Mouse (Mus musculus) CH12F3 (cell line): Measurements from ENCODE around the gene Dixdc1.

Experiments
- in situ Hi-C: fragments of 300-500 bp; cut with MboI; formaldehyde crosslinking; loops from 2 replicates; pipeline ENCODE4 v1.14.3; 2020; ENCODE audit warnings: low sequenced_read_pairs

The Dixdc1 gene

GRCm38 (mm10) chr9:50745806-50746205 is 6.5 kb upstream of the Dixdc1 start:
- in situ Hi-C loops = no loop called here

- in situ Hi-C loops = no loop called here
These were observed 3.4 kb upstream of the Dixdc1 start for GRCm38 (mm10) chr9:50742744-50743143.

GRCm38 (mm10) chr9:50742261-50742660 is 2.9 kb upstream of the Dixdc1 start:
- in situ Hi-C loops = no loop called here

DNA sequence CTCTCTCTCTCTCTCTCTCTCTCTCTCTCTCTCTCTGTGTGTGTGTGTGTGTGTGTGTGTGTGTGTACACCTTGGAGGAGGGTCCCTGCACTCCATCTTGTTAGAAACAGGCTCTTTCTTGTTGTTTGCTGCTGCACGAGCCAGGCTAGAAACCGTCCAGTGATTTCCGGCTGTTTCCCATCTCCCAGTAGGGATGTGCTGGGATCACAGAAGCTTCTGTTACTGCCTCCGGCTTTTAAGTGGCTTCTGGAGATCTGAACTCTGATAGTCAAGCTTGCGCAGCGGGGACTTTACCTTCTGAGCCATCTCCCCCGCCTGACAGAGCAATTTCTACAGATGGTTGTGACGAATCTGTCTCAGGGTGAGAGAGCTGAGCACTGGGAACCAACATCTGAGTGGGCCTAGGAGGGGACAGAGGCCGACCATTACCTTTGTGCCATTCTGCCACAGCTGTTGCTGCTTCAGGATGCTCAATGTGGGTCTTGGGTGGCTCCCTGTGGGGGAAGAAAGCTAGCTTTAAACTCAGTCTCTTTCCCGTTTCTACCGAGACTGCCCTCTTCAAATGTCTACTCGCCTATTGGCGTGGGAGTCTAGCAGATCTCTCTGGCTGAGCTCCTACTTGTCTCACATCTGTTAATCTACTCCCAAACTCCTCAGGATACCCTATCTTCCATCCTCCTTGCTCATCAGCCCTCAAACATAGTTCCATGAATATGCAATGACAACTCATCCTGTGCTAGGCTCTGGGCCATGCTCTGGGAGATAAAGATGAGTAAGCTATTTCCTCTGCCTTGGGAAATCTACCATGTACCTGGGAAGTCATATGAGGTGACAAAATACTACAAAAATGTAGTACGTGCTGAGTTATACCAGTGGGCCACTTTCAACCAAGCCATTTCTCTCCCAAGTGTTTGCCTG is 1.8 kb upstream of the Dixdc1 start:
- in situ Hi-C loops = no loop called here

DNA sequence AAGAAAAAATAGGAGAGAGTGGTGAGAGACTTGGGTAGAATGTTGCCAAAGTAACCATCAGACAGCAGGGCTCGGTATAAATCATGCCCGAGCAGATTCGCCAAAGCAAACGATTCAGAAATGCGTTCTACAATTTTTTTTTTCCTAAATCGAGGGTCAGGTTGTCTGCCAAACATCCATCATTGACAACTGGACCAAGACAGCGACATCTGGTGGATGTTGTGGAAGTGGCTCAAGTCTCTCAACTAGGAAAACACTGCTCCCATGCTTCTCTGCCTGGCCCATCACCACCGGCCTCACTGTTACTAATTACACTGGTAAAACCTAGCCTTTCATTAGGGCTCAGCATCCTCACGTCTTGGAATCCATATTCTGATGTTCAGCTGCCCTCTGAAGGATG is 4.3 kb downstream of the Dixdc1 start:
- in situ Hi-C loops = no loop called here

- in situ Hi-C loops = no loop called here
These were observed 6.8 kb downstream of the Dixdc1 start for GRCm38 (mm10) chr9:50732560-50732959.

DNA sequence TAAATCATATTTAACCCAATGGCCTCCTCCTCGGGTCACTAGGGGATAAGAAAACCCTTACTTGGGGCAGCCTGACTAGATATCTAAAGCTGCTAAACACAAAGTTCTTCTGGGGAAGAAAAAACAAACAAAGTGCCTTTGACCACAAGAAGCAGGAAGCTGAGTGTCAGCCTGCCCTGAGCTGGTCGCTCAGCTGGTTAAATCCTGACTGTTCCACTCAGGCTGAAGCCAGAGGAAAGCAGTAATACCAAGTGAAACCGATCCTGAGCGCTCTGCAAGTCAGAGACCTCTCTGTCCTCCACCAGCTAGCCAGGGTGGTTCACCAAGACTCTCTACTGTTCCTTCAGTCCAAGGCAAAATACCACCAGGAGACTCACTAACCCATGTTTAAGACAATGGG is 9.7 kb downstream of the Dixdc1 start:
- in situ Hi-C loops = no loop called here

DNA sequence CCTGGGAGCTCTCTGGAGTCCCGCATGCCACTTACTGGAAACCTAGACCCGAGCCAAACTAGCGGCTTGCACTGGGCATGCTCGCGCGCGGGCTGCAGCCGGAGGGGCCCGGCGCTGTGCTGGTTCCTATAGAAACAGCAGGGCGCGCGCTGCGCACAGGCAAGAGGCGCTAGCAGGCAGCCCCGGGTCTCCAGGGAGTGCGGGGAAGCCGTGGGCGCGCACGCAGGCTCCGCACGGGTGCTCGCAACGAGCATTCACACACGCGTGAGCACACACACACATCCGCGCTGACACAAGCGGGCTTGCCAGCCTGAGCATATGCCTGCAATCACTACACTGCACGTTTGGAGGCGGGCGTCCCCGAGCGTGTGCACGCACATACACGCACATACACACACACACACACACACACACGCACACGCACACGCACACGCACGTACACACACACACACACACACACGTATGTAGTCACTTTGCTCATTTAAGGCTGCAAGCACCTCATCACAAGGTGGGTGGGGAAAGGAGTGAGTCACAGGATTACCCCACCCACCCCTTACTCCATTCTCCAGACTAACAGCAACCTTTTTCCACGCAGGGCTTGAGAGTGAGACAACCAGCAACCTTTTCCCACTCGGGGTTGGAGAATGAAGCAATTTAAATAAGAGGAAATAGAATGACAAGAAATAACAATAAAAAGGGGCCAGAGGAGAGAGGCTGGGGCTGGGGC is 11.2 kb downstream of the Dixdc1 start:
- in situ Hi-C loops = no loop called here

DNA sequence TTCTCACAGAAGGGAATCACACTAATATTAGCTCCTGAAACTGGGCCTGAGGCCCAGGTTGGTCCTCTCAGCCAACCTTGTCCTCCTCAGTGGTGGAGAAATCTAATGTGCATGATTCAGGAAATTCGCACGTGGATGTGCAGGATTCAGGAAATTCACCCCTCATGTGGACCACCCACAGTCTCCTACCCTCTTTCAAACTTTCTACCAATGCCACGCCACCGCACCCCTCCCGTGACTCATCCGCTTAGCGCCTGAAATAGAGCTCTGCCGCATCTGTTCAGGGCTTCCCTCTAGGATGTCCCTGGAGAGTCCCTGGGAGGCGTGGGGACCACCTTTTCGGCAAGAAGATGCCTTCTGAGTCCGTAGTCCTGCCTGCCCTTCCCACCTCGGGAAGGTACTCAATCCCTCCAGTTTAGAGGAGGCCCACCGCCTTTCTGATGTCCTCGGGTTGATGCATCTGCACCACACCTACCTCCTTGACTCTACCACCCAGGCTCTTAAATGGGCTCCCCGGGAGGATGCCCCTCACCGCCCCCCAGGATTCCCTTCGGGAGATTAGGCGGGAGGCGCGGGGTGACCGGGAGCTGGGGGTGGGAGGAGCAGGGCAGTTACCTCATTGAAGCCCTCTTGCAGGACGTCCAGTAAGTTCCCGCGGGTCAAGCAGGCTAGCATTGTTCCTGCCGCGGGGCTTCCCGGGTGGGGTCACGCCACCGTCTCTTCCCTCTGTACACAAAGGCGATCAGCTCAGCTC is 12.0 kb downstream of the Dixdc1 start:
- in situ Hi-C loops = no loop called here

- in situ Hi-C loops = no loop called here
These were observed 13.3 kb downstream of the Dixdc1 start for GRCm38 (mm10) chr9:50725921-50726590.

- in situ Hi-C loops = no loop called here
These were observed 14.5 kb downstream of the Dixdc1 start for GRCm38 (mm10) chr9:50724661-50725330.

DNA sequence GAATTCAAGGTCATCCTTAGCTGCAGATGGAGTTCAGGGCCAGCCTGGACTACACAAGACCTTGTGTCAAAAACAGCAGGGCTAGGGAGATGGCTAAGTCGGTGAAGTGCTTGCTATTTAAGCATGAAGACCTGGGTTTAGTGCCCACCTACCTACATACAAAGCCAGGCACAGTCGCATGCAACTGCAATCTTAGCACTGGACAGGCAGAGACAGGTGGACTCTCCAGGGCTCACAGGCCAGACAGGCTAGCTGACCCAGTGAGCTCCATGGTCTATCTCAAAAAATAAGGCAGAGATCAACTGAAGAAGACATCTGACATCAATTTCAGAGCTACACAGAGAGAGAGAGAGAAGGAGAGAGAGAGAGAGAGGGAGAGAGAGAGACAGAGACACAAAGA is 15.2 kb downstream of the Dixdc1 start:
- in situ Hi-C loops = no loop called here

DNA sequence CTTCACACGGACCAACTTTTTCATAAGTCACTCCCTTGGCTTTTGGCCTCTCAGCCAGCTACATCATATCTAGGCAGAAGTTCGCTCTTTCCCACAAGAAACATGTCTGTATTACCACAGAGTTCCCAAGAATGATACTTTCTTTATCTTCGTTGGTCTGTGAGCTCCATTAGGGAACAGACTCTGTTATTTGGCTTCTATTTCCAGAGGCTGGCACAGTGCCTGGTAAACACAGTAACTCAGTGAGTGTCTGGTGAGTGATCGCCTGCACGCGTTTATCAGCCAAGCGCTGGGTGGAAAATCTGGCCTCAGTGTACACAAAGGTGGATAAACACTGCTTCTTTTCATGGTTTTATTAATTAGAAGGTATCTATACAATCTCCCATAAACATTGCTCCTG is 15.9 kb downstream of the Dixdc1 start:
- in situ Hi-C loops = no loop called here

GRCm38 (mm10) chr9:50722451-50722911 is 16.8 kb downstream of the Dixdc1 start:
- in situ Hi-C loops = no loop called here

- in situ Hi-C loops = no loop called here
These were observed 18.3 kb downstream of the Dixdc1 start for GRCm38 (mm10) chr9:50721061-50721460.

DNA sequence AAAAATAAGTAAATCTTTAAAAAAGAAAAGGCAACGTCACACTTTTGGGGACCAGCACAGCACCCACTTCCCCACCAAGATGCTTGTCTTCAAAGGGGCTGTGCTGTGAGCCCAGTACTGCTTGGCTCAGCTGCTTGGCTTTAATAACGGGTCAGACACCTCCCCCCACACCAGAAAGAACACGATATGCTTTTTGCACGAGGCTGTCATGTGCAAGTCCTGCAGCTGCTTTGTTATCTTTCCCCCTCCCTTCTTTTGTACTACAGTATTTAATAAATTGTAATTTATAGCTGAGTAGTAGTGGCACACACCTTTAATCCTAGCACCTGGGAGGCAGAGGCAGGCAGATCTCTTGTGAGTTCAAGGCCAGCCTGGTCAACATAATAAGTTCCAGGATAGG is 20.4 kb downstream of the Dixdc1 start:
- in situ Hi-C loops = no loop called here

- in situ Hi-C loops = no loop called here
These were observed 25.1 kb downstream of the Dixdc1 start for GRCm38 (mm10) chr9:50714188-50714587.

- in situ Hi-C loops = no loop called here
These were observed 28.0 kb downstream of the Dixdc1 start for GRCm38 (mm10) chr9:50711337-50711736.

GRCm38 (mm10) chr9:50709108-50709507 is 30.2 kb downstream of the Dixdc1 start:
- in situ Hi-C loops = no loop called here

- in situ Hi-C loops = no loop called here
These were observed 34.4 kb downstream of the Dixdc1 start for GRCm38 (mm10) chr9:50704907-50705306.
